Mouse (Mus musculus) lung, adult 2 months (tissue): ENCODE results near the gene Tmco5b. TPM values are rescaled to one million over a fixed set of nuclear protein-coding genes. Genes with fewer than 3 reads are reported as not detected.

Source experiments
- DNase-seq: peaks from one replicate; pipeline ENCODE4 v3.0.0; 2022
- H3K4me1 ChIP-seq: fragments of 200-500 bp; 2 replicates; pipeline ENCODE4 v1.6.1; 2011; ENCODE audit warnings: low read length; ENCODE audit not compliant: control insufficient read depth, insufficient read depth
- H3K4me3 ChIP-seq: fragments of 200-500 bp; replicated peaks from 2 replicates; pipeline ENCODE3; 2011; ENCODE audit warnings: low read depth, mild to moderate bottlenecking, control low read depth, low read length; ENCODE audit errors: extremely low read depth
- CTCF ChIP-seq: fragments of 200-500 bp; IDR thresholded peaks from 2 replicates; pipeline ENCODE4 v1.5.1; 2011; ENCODE audit warnings: mild to moderate bottlenecking, low read length, control low read depth; ENCODE audit not compliant: insufficient read depth
- POLR2A ChIP-seq: fragments of 200-500 bp; IDR thresholded peaks from 2 replicates; pipeline ENCODE4 v1.6.1; 2011; ENCODE audit warnings: low read depth, mild to moderate bottlenecking, control low read depth, low read length, borderline replicate concordance; ENCODE audit errors: extremely low read depth
- WGBS: fragments of 180-500 bp; shearing (Covaris S2); methylation state at CpG from one replicate; pipeline ENCODE4 v1.1.7; 2018; 5-methylcytosine and 5-hydroxymethylcytosine counted together
- polyA plus RNA-seq: library from polyadenylated mRNA; depleted of rRNA; stranded (reverse); fragments of >200 nt; gene quantifications from 2 replicates; pipeline ENCODE4 v1.2.3, GENCODE M21; 2012; rRNA removed

Gene Tmco5b
- polyA plus RNA-seq, 1 experiment = not detected

DNA sequence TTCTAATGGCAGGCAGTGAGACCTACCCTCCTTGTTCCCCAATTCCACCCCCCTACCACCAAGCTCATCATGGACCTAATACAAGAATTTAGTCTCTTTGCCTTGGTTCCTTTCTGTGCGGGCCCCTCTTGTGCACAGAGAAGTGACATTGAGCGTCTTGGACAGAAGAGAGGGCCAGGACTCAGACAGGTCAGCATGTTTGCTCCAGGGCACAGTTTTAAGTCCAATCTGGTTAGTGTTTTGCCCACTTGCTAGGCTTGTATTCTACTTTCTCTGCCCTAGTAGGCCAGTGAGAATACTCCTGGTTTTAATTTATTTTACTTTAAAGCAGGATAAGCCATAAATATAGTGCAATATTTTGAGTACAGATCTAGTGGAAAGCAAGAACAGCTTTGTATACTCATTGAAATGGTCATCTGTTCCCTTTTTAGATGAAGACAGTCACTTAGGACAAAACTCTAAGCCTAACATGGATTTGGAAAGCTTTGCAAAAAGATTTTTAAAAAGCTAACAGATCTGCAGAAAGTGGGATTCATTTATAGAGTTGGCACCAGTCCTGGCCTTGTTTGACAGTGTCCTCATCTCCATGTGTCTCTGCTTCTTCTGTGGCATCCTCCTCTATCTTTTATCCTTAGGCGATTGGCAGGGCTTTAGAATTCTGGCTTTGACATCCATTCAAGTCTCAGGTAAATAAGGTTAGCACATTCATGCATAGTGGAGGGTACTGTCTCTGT is 50.2 kb downstream of the Tmco5b start:
- H3K4me1 ChIP-seq = no peaks in the 10 kb centered on the region
- H3K4me3 ChIP-seq = no peak overlapping the region
- no peak for TF ChIP-seq CTCF
- TF ChIP-seq POLR2A = no peak
- DNase-seq = no peak
- WGBS = 84% methylated on average over 3 of the region's 3 CpGs

- 85% methylated on average over 2 of the region's 2 CpGs for WGBS
- Histone ChIP-seq H3K4me3 (no peak overlapping the region), H3K4me1 (no peaks in the 10 kb centered on the region)
- TF ChIP-seq CTCF = no peak
- TF ChIP-seq POLR2A = no peak
- no peak for DNase-seq
Observed at GRCm38 (mm10) chr2:113344536-113344935, 59.0 kb downstream of the Tmco5b start.

Other genes with a start within 250 kb of the Tmco5b start
- gene Ryr3, start 68.6 kb upstream of the Tmco5b start, polyA plus RNA-seq = 0.55 and 0.79 TPM in 2 replicates
- gene Fmn1, start 42.0 kb downstream of the Tmco5b start, polyA plus RNA-seq = 1.00 and 1.3 TPM in 2 replicates